Mouse (Mus musculus): ENCODE measurements around the gene Tesk1. TPM values are rescaled to one million over a fixed set of nuclear protein-coding genes. Genes with fewer than 3 reads are reported as not detected.

The Tesk1 gene
- polyA plus RNA-seq, 1 experiment from 2014 or later = 19.0 TPM

- Histone ChIP-seq H3K27me3 (ENCODE audit: control insufficient read depth, insufficient read depth, low read length) (no peaks in the 10 kb centered on the region), H3K27ac (ENCODE audit: low read depth, low read length) (no peak overlapping the region), H3K4me2 (ENCODE audit: low read depth, low read length) (no peak overlapping the region), H3K36me3 (ENCODE audit: control insufficient read depth, insufficient read depth, low read length) (peaks cover 41% of the 10 kb centered on the region), H3K4me1 (ENCODE audit: control insufficient read depth, insufficient read depth, low read length) (no peaks in the 10 kb centered on the region), H3K9me3 (ENCODE audit: control insufficient read depth, low read length) (no peaks in the 10 kb centered on the region), H3K9ac (replicated peaks; ENCODE audit: low read depth, low read length) (no peak overlapping the region), H3K4me3 (ENCODE audit: low read depth, low read length) (no peak overlapping the region)
- no peak for ATAC-seq (ENCODE audit: low read depth)
- 79% methylated on average over 16 of the region's 16 CpGs for WGBS
These were observed 24.3 kb upstream of the Tesk1 start for GRCm38 (mm10) chr4:43417269-43418062.

GRCm38 (mm10) chr4:43418450-43418849 is 23.3 kb upstream of the Tesk1 start:
- no peak overlapping the region for H3K4me3 ChIP-seq (ENCODE audit: low read depth, low read length)
- H3K36me3 ChIP-seq (ENCODE audit: control insufficient read depth, insufficient read depth, low read length) = peaks cover 51% of the 10 kb centered on the region
- no peaks in the 10 kb centered on the region for H3K27me3 ChIP-seq (ENCODE audit: control insufficient read depth, insufficient read depth, low read length)
- H3K27ac ChIP-seq (ENCODE audit: low read depth, low read length) = no peak overlapping the region
- H3K4me2 ChIP-seq (ENCODE audit: low read depth, low read length) = no peak overlapping the region
- H3K9ac ChIP-seq (replicated peaks; ENCODE audit: low read depth, low read length) = no peak overlapping the region
- H3K4me1 ChIP-seq (ENCODE audit: control insufficient read depth, insufficient read depth, low read length) = no peaks in the 10 kb centered on the region
- ATAC-seq (ENCODE audit: low read depth) = no peak
- 79% methylated on average over 4 of the region's 4 CpGs for WGBS
- no peaks in the 10 kb centered on the region for H3K9me3 ChIP-seq (ENCODE audit: control insufficient read depth, low read length)

GRCm38 (mm10) chr4:43418973-43419656 is 22.6 kb upstream of the Tesk1 start:
- Histone ChIP-seq H3K36me3 (ENCODE audit: control insufficient read depth, insufficient read depth, low read length) (peaks cover 55% of the 10 kb centered on the region), H3K9ac (replicated peaks; ENCODE audit: low read depth, low read length) (no peak overlapping the region)

GRCm38 (mm10) chr4:43419801-43420281 is 21.9 kb upstream of the Tesk1 start:
- Histone ChIP-seq H3K27me3 (ENCODE audit: control insufficient read depth, insufficient read depth, low read length) (no peaks in the 10 kb centered on the region), H3K4me1 (ENCODE audit: control insufficient read depth, insufficient read depth, low read length) (no peaks in the 10 kb centered on the region), H3K9ac (replicated peaks; ENCODE audit: low read depth, low read length) (no peak overlapping the region), H3K27ac (ENCODE audit: low read depth, low read length) (no peak overlapping the region), H3K4me2 (ENCODE audit: low read depth, low read length) (no peak overlapping the region), H3K36me3 (ENCODE audit: control insufficient read depth, insufficient read depth, low read length) (peaks cover 62% of the 10 kb centered on the region), H3K4me3 (ENCODE audit: low read depth, low read length) (no peak overlapping the region), H3K9me3 (ENCODE audit: control insufficient read depth, low read length) (no peaks in the 10 kb centered on the region)
- WGBS = 72% methylated on average over 9 of the region's 9 CpGs
- ATAC-seq (ENCODE audit: low read depth) = no peak

More at GRCm38 (mm10) chr4:43418973-43419656, 22.6 kb upstream of the Tesk1 start:
- Histone ChIP-seq H3K27ac (ENCODE audit: low read depth, low read length) (no peak overlapping the region), H3K27me3 (ENCODE audit: control insufficient read depth, insufficient read depth, low read length) (no peaks in the 10 kb centered on the region), H3K4me3 (ENCODE audit: low read depth, low read length) (no peak overlapping the region), H3K4me2 (ENCODE audit: low read depth, low read length) (no peak overlapping the region), H3K4me1 (ENCODE audit: control insufficient read depth, insufficient read depth, low read length) (no peaks in the 10 kb centered on the region), H3K9me3 (ENCODE audit: control insufficient read depth, low read length) (no peaks in the 10 kb centered on the region)
- 65% methylated on average over 15 of the region's 15 CpGs for WGBS
- ATAC-seq (ENCODE audit: low read depth) = no peak

- no peak overlapping the region for H3K4me3 ChIP-seq (ENCODE audit: low read depth, low read length)
- no peak overlapping the region for H3K9ac ChIP-seq (replicated peaks; ENCODE audit: low read depth, low read length)
- ATAC-seq (ENCODE audit: low read depth) = peak; percentile 47; the same call in 1 of the 2 replicates
- 6% methylated on average over 6 of the region's 6 CpGs for WGBS
- no peaks in the 10 kb centered on the region for H3K27me3 ChIP-seq (ENCODE audit: control insufficient read depth, insufficient read depth, low read length)
- H3K4me1 ChIP-seq (ENCODE audit: control insufficient read depth, insufficient read depth, low read length) = no peaks in the 10 kb centered on the region
- no peaks in the 10 kb centered on the region for H3K9me3 ChIP-seq (ENCODE audit: control insufficient read depth, low read length)
- H3K27ac ChIP-seq (ENCODE audit: low read depth, low read length) = no peak overlapping the region
- H3K36me3 ChIP-seq (ENCODE audit: control insufficient read depth, insufficient read depth, low read length) = peaks cover 62% of the 10 kb centered on the region
- H3K4me2 ChIP-seq (ENCODE audit: low read depth, low read length) = no peak overlapping the region
These were observed 21.4 kb upstream of the Tesk1 start for GRCm38 (mm10) chr4:43420305-43420704.

GRCm38 (mm10) chr4:43421632-43422240 is 20.0 kb upstream of the Tesk1 start:
- no peak for ATAC-seq (ENCODE audit: low read depth)
- Histone ChIP-seq H3K27ac (ENCODE audit: low read depth, low read length) (no peak overlapping the region), H3K9ac (replicated peaks; ENCODE audit: low read depth, low read length) (no peak overlapping the region), H3K4me1 (ENCODE audit: control insufficient read depth, insufficient read depth, low read length) (no peaks in the 10 kb centered on the region), H3K4me3 (ENCODE audit: low read depth, low read length) (no peak overlapping the region), H3K36me3 (ENCODE audit: control insufficient read depth, insufficient read depth, low read length) (peaks cover 63% of the 10 kb centered on the region), H3K9me3 (ENCODE audit: control insufficient read depth, low read length) (no peaks in the 10 kb centered on the region), H3K4me2 (ENCODE audit: low read depth, low read length) (no peak overlapping the region), H3K27me3 (ENCODE audit: control insufficient read depth, insufficient read depth, low read length) (no peaks in the 10 kb centered on the region)
- WGBS = 77% methylated on average over 27 of the region's 28 CpGs

- Histone ChIP-seq H3K9ac (replicated peaks; ENCODE audit: low read depth, low read length) (no peak overlapping the region), H3K4me3 (ENCODE audit: low read depth, low read length) (no peak overlapping the region), H3K27me3 (ENCODE audit: control insufficient read depth, insufficient read depth, low read length) (no peaks in the 10 kb centered on the region), H3K4me1 (ENCODE audit: control insufficient read depth, insufficient read depth, low read length) (peaks cover 2% of the 10 kb centered on the region; the same call in 1 of the 2 replicates), H3K27ac (ENCODE audit: low read depth, low read length) (no peak overlapping the region), H3K9me3 (ENCODE audit: control insufficient read depth, low read length) (no peaks in the 10 kb centered on the region), H3K4me2 (ENCODE audit: low read depth, low read length) (no peak overlapping the region), H3K36me3 (ENCODE audit: control insufficient read depth, insufficient read depth, low read length) (peaks cover 55% of the 10 kb centered on the region)
- WGBS = 93% methylated on average over 20 of the region's 20 CpGs
- no peak for ATAC-seq (ENCODE audit: low read depth)
These were observed 18.3 kb upstream of the Tesk1 start for GRCm38 (mm10) chr4:43423267-43423934.

- ATAC-seq (ENCODE audit: low read depth) = no peak
- Histone ChIP-seq H3K27ac (ENCODE audit: low read depth, low read length) (no peak overlapping the region), H3K4me1 (ENCODE audit: control insufficient read depth, insufficient read depth, low read length) (peaks cover 5% of the 10 kb centered on the region; the same call in 1 of the 2 replicates), H3K36me3 (ENCODE audit: control insufficient read depth, insufficient read depth, low read length) (peaks cover 54% of the 10 kb centered on the region), H3K27me3 (ENCODE audit: control insufficient read depth, insufficient read depth, low read length) (no peaks in the 10 kb centered on the region), H3K4me2 (ENCODE audit: low read depth, low read length) (no peak overlapping the region), H3K4me3 (ENCODE audit: low read depth, low read length) (no peak overlapping the region), H3K9me3 (ENCODE audit: control insufficient read depth, low read length) (no peaks in the 10 kb centered on the region), H3K9ac (replicated peaks; ENCODE audit: low read depth, low read length) (no peak overlapping the region)
- 85% methylated on average over 9 of the region's 9 CpGs for WGBS
These were observed 17.7 kb upstream of the Tesk1 start for GRCm38 (mm10) chr4:43424072-43424471.

Data from neural tube, embryonic 14.5 days (tissue).